Mouse (Mus musculus): ENCODE measurements at regions not wholly inside any gene's neighbourhood (a gene's known extent, or its start where the extent isn't known, plus 50 kb on each side); places are given as distances from the start of the nearest gene placed in this dataset.

- intact Hi-C loops (cut with DNase I) = no loop called here
- no peak for DNase-seq (ENCODE audit: low spot score)
Measured at GRCm38 (mm10) chr7:74697794-74698354, 143.3 kb upstream of the Slco3a1 start.

DNA sequence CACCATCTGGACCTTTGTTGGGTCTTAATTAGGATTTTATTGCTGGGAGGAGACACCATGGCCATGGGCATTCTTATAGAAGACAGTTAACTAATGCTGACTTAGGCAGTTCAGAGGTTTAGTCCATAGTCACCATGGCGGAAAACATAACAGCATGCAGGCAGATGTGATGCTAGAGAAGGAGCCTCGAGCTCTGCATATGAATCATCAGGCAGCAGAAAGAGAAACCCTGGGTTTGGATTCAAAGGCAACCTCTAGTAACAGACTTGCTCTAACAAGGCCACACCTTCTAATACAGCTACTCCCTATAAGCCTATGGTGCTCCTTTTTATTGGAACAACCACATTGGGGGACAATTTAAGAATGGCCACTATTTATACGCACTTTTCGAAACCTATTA is 141.7 kb upstream of the Slco3a1 start:
- intact Hi-C loops (cut with DNase I) = no loop called here
- DNase-seq (ENCODE audit: low spot score) = no peak

GRCm38 (mm10) chr7:74693049-74693448 is 138.5 kb upstream of the Slco3a1 start:
- intact Hi-C loops (cut with DNase I) = no loop called here
- DNase-seq (ENCODE audit: low spot score) = no peak

DNA sequence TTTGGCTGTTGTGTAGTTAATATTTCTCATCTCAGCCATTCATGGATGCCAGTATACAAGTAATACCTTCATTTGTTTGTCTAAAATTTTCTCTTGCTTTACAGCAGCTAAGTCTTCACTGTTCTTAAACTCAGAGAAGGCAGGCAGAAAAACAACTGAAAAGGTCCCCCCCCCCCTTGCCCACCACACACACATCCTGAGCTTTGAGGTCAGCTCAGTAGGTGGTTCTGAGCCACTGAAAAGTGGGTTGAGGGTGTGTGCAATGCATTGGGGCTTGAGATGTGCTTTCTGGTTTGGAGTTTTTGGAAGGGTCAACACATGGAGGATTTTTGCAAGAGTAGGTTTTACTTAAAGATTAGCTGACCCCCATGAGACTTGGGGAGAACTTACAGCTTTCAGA is 136.1 kb upstream of the Slco3a1 start:
- intact Hi-C loops (cut with DNase I) = no loop called here
- no peak for DNase-seq (ENCODE audit: low spot score)

- intact Hi-C loops (cut with DNase I) = no loop called here
- no peak for DNase-seq (ENCODE audit: low spot score)
Measured at GRCm38 (mm10) chr7:74688116-74688702, 133.6 kb upstream of the Slco3a1 start.

DNA sequence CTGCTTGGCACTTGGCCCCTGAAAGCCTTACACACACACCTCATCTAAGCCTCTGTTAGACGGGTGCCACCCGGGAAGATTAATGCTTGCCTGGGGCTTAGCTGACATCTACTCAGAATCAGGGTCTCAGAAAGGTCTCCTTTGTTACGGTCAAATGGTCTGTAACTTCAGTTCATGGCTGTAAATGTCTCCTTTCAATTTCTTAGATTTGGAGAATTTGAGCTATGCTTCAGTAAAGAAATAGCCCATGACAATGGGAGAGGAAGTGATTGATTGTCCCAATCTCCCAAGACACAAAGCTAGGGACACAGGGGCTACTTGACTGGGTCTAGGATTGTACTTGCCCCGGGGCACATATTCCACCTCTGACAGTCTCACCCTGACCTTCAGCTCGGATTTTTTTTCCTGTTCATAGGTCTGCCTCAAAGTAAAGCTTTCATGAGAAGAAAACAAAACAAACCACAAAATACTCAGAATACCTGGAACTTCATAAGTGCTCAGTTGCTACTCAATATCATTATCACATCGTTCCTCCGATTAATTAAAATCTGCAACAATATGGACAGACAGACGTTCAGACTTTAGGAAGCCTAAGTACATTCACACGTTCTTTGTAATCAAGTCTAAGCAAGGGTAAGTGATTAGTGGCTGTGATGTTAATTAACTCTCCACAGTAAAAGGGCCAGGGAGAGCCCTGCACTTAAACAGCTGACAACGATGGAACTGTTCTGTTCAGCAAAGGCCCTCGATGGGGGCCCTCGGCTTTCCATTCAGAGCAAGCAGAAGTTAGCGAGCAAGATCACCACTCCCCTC is 132.9 kb upstream of the Slco3a1 start:
- intact Hi-C loops (cut with DNase I) = no loop called here
- no peak for DNase-seq (ENCODE audit: low spot score)

- peak; percentile 6 for DNase-seq (ENCODE audit: low spot score)
- intact Hi-C loops (cut with DNase I) = no loop called here
Measured at GRCm38 (mm10) chr7:74683979-74684378, 129.4 kb upstream of the Slco3a1 start.

DNA sequence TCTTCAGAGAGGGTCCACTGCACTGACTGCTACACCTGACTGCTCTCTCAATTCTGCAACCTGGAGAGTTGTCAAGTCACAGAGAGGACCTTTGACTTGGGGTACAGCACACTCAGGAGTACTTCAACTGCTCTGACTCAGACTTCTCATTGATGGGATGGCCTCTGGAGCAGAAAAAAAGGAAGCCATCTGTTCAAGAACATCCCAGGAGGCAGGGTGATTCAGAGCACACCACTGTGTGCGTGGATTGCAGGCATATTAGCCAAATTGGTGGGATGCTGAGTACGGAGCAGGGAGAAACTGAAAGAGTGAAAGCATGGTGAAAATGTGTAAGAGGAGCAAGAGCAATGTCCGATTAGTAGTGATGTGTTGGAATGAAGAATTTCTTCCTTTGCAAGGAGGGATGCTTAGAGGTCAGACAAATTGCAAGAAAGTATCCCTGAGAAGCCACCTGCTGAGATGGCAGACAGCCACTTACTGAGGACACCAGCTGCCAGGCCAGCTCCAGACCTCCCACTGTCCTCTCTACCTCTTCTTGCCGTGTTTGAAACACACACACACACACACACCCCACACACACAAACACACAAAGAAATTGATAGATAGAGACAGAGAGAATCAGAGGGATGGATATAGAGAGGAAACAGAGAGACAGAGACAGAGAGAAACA is 119.2 kb upstream of the Slco3a1 start:
- DNase-seq (ENCODE audit: low spot score) = no peak
- intact Hi-C loops (cut with DNase I) = no loop called here

GRCm38 (mm10) chr7:74669110-74669509 is 114.5 kb upstream of the Slco3a1 start:
- DNase-seq (ENCODE audit: low spot score) = no peak
- intact Hi-C loops (cut with DNase I) = no loop called here

DNA sequence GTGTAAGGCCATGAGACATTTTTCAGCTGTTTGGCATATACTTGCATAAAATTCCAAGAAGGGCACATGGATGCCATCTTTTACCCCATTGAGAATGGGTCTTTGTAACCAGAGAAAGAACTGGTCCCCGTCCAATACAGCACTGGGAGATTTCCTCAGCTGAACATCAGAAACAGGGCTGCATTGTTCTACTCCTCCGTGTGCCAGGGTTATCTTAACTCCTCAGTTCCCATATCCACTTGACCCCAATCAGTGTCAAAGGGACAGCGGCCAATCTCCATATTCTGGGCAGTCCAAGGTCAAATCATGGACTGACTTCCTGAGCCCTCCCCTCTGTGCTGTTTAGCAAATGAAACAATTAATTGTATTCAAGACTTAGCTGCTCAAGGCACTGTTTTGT is 112.5 kb upstream of the Slco3a1 start:
- DNase-seq (ENCODE audit: low spot score) = no peak
- intact Hi-C loops (cut with DNase I) = no loop called here

DNA sequence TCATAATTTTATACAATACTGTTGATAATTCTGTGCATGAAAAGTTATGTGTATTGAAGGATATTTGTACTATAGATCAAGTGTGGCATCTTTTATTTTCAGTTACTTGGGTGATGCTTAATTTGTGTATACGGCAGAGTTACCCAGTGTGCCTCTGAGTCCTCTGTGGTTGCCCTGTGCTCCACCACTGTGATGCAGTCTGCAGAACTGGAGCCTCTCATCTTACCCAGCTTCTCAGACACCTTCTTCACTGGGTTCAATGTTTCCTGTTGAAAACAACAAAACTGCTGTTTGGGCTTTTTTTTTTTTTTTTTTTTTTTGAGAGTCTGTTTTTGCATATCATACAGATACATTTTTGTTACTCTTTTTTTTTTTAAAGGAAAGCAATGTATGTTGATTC is 109.2 kb upstream of the Slco3a1 start:
- intact Hi-C loops (cut with DNase I) = no loop called here
- DNase-seq (ENCODE audit: low spot score) = no peak

DNA sequence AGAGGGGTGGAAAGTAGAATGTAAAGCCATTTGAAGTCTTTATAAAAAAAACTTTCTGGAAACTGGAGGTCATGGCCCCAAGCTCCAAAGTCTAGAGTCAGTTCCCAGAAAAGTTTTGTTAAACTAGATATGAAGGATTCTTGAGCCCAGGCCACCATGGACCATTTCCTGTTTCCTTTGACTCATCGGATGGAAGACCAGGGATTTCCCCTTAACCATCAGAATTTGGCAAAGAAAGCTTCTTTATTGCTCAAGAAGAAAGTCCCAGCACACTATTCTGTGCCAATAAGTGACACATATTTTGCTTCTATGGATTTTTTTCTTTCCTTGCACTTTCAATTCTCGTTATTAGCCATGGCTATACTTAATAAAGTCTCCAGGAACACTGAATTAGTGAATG is 92.7 kb upstream of the Slco3a1 start:
- intact Hi-C loops (cut with DNase I) = no loop called here
- peak; percentile 12 for DNase-seq (ENCODE audit: low spot score)

DNA sequence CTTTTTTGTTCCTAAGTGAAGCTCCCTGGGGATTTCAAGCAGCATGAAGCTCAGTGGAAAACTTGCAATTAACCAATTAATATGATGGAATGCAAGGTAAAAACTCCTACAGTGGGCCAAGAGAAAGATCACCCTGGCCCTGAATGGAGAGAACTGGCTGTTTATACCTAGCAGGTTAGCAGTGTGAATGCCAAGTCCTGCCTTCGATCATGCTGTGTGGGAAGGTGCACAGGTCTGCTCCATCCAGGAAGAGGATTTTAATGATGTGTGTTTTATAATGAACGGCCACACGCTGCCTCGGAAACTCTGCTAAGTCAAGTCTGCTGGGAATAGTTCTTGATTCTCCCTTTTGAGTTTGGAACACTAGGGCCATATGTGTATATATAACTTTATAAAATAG is 85.6 kb upstream of the Slco3a1 start:
- intact Hi-C loops (cut with DNase I) = no loop called here
- DNase-seq (ENCODE audit: low spot score) = no peak

- DNase-seq (ENCODE audit: low spot score) = no peak
Measured at GRCm38 (mm10) chr7:74632217-74632616, 77.6 kb upstream of the Slco3a1 start.

DNA sequence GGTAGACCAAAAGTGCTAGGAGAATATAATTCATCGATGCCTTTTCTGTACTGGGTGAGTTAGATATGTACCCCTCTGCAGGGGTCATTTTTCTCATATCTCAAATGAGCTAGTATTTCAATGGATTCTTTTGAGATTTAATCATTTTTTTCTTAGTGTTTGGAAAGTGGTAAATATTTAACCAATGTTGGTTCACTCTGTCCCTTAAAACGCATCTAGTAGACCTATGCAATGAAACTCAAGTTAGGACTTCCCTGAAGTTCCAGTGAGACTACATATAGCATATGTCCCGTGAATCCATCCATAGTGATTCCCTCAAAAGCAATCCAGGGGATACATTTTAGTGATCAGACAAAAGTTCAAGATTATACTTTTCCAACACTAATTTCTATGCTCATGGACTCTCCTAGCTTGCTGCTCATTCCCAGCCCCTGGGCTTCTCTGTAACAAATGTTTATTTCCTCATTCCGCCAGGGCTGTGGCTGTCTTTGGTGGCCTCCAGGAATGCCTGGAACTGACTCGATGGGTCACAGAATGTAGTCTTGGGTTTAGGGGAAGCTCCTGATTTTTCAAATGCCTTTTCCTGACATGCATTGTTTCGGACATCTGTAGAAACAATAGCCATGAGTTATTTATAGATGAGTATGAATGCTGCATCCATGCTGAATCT is 74.4 kb upstream of the Slco3a1 start:
- intact Hi-C loops (cut with DNase I) = no loop called here
- no peak for DNase-seq (ENCODE audit: low spot score)

More at GRCm38 (mm10) chr7:74632217-74632616, 77.6 kb upstream of the Slco3a1 start:
- intact Hi-C loops (cut with DNase I) = no loop called here
